Mouse (Mus musculus): ENCODE measurements at regions not wholly inside any gene's neighbourhood (a gene's known extent, or its start where the extent isn't known, plus 50 kb on each side); places are given as distances from the start of the nearest gene placed in this dataset.

- H3K9me3 ChIP-seq (replicated peaks; ENCODE audit: insufficient read depth, low read length), result no peaks in the 10 kb centered on the region
- H3K27ac ChIP-seq (ENCODE audit: control insufficient read depth, low read depth, low read length), result no peak overlapping the region
- H3K9ac ChIP-seq (ENCODE audit: control insufficient read depth, low read depth, low read length, poor library complexity, severe bottlenecking), result no peak overlapping the region
- H3K4me1 ChIP-seq (ENCODE audit: control insufficient read depth in 1 of 2, insufficient read depth in 2 of 2, low read length in 2 of 2), result no peaks in the 10 kb centered on the region
- H3K4me3 ChIP-seq (ENCODE audit: control insufficient read depth in 1 of 2, insufficient read depth in 1 of 2, low read depth in 2 of 2, low read length in 2 of 2), result no peak overlapping the region
- no peaks in the 10 kb centered on the region for H3K27me3 ChIP-seq (ENCODE audit: control insufficient read depth in 1 of 2, insufficient read depth in 2 of 2, low read length in 2 of 2)
- no peak for TF ChIP-seq MYB (IDR thresholded peaks at IDR 0.05; ENCODE audit: low read depth, low read length)
- TF ChIP-seq UBTF (IDR thresholded peaks at IDR 0.05; ENCODE audit: borderline replicate concordance, insufficient read depth, low read depth, low read length), result no peak
- TF ChIP-seq KAT2A (conservative IDR thresholded peaks at IDR 0.05; ENCODE audit: low read depth, low read length), result no peak
- TF ChIP-seq USF1 (IDR thresholded peaks at IDR 0.05; ENCODE audit: low read depth, low read length), result no peak
- no peak for TF ChIP-seq USF2 (IDR thresholded peaks at IDR 0.05; ENCODE audit: borderline replicate concordance in 1 of 2, insufficient read depth in 1 of 2, low read depth in 1 of 2, low read length in 2 of 2)
- no peak for TF ChIP-seq TCF12 (IDR thresholded peaks at IDR 0.05; ENCODE audit: low read depth, low read length)
- no peak for TF ChIP-seq MEF2A (IDR thresholded peaks at IDR 0.05; ENCODE audit: extremely low read depth, insufficient replicate concordance, low read depth, low read length, poor library complexity, severe bottlenecking)
- no peak for TF ChIP-seq TBP (IDR thresholded peaks at IDR 0.05; ENCODE audit: low read depth, low read length)
- no peak for TF ChIP-seq E2F4 (IDR thresholded peaks at IDR 0.05; ENCODE audit: borderline replicate concordance, low read depth, low read length)
- no peak for TF ChIP-seq HCFC1 (IDR thresholded peaks at IDR 0.05; ENCODE audit: low read depth, low read length)
- TF ChIP-seq MAFK (IDR thresholded peaks at IDR 0.05; ENCODE audit: borderline replicate concordance, low read depth, low read length), result no peak
- no peak for TF ChIP-seq MAZ (IDR thresholded peaks at IDR 0.05; ENCODE audit: low read depth, low read length)
- TF ChIP-seq POLR2AphosphoS2 (IDR thresholded peaks at IDR 0.05; ENCODE audit: low read length), result no peak
- TF ChIP-seq GATA1 (IDR thresholded peaks at IDR 0.05; ENCODE audit: low read depth, low read length), result no peak
- TF ChIP-seq ZKSCAN1 (IDR thresholded peaks at IDR 0.05; ENCODE audit: low read depth, low read length), result no peak
- H3K36me3 ChIP-seq (ENCODE audit: control insufficient read depth in 1 of 2, insufficient read depth in 2 of 2, low read length in 2 of 2), result no peaks in the 10 kb centered on the region
- no peaks in the 10 kb centered on the region for H3K79me2 ChIP-seq (ENCODE audit: control insufficient read depth, insufficient read depth, low read length, poor library complexity)
- DNase-seq (ENCODE audit: low read depth, low spot score), result no peak
Measured at GRCm38 (mm10) chr6:135451165-135451797, 88.9 kb downstream of the Emp1 start.

GRCm38 (mm10) chr6:135453041-135453440 is 90.7 kb downstream of the Emp1 start:
- H3K9me3 ChIP-seq (replicated peaks; ENCODE audit: insufficient read depth, low read length), result no peaks in the 10 kb centered on the region
- DNase-seq (ENCODE audit: low read depth, low spot score), result no peak
- no peak overlapping the region for H3K27ac ChIP-seq (ENCODE audit: control insufficient read depth, low read depth, low read length)
- no peaks in the 10 kb centered on the region for H3K4me1 ChIP-seq (ENCODE audit: control insufficient read depth in 1 of 2, insufficient read depth in 2 of 2, low read length in 2 of 2)
- no peak for TF ChIP-seq MXI1 (IDR thresholded peaks at IDR 0.05; ENCODE audit: low read depth, low read length)
- no peak for TF ChIP-seq USF1 (IDR thresholded peaks at IDR 0.05; ENCODE audit: low read depth, low read length)
- TF ChIP-seq GABPA (IDR thresholded peaks at IDR 0.05; ENCODE audit: low read depth, low read length), result no peak
- no peak overlapping the region for H3K4me3 ChIP-seq (ENCODE audit: control insufficient read depth in 1 of 2, insufficient read depth in 1 of 2, low read depth in 2 of 2, low read length in 2 of 2)
- H3K79me2 ChIP-seq (ENCODE audit: control insufficient read depth, insufficient read depth, low read length, poor library complexity), result no peaks in the 10 kb centered on the region
- no peak overlapping the region for H3K9ac ChIP-seq (ENCODE audit: control insufficient read depth, low read depth, low read length, poor library complexity, severe bottlenecking)
- no peaks in the 10 kb centered on the region for H3K27me3 ChIP-seq (ENCODE audit: control insufficient read depth in 1 of 2, insufficient read depth in 2 of 2, low read length in 2 of 2)
- no peaks in the 10 kb centered on the region for H3K36me3 ChIP-seq (ENCODE audit: control insufficient read depth in 1 of 2, insufficient read depth in 2 of 2, low read length in 2 of 2)

Measured in MEL (cell line).